Mouse (Mus musculus) embryonic facial prominence, embryonic 14.5 days (tissue): ENCODE measurements around the gene Hyal1. TPM values are rescaled to one million over a fixed set of nuclear protein-coding genes. Genes with fewer than 3 reads are reported as not detected.

Experiments used
- ATAC-seq: fragments of 200-750 bp; cut with Nextera tagmentation; 2 replicates; pipeline ENCODE4 v1.8.0; 2017; ENCODE audit warnings: low read depth, moderate number of reproducible peaks, moderate TSS enrichment
- DNase-seq: peaks from one replicate; pipeline ENCODE4 v3.0.0-alpha.2; 2015; ENCODE audit warnings: low spot score
- H3K27ac ChIP-seq: fragments of 300-500 bp; sonication (generic); replicated peaks from 2 replicates; pipeline ENCODE4 v1.5.1; 2014; ENCODE audit warnings: low read depth, mild to moderate bottlenecking, low read length, moderate library complexity
- H3K27me3 ChIP-seq: fragments of 300-500 bp; sonication (generic); replicated peaks from 2 replicates; pipeline ENCODE4 v1.6.1; 2014; ENCODE audit warnings: low read length; ENCODE audit not compliant: control insufficient read depth, insufficient read depth
- H3K36me3 ChIP-seq: fragments of 300-500 bp; sonication (generic); 2 replicates; pipeline ENCODE4 v1.6.1; 2014; ENCODE audit warnings: low read length, mixed read lengths; ENCODE audit not compliant: control insufficient read depth, insufficient read depth
- H3K4me1 ChIP-seq: fragments of 300-500 bp; sonication (generic); 2 replicates; pipeline ENCODE4 v1.6.1; 2014; ENCODE audit warnings: antibody characterized with exemption, low read length; ENCODE audit not compliant: control insufficient read depth, insufficient read depth
- H3K4me2 ChIP-seq: fragments of 300-500 bp; sonication (generic); 2 replicates; pipeline ENCODE4 v1.6.1; 2014; ENCODE audit warnings: low read depth, mild to moderate bottlenecking, low read length, moderate library complexity, mixed read lengths
- H3K4me3 ChIP-seq: fragments of 300-500 bp; sonication (generic); 2 replicates; pipeline ENCODE4 v1.5.1; 2014; ENCODE audit warnings: low read depth, mild to moderate bottlenecking, low read length
- H3K9ac ChIP-seq: fragments of 300-500 bp; sonication (generic); 2 replicates; pipeline ENCODE4 v1.6.1; 2014; ENCODE audit warnings: low read depth, mild to moderate bottlenecking, low read length, moderate library complexity, mixed read lengths
- H3K9me3 ChIP-seq: fragments of 300-500 bp; sonication (generic); 2 replicates; pipeline ENCODE4 v1.6.1; 2016; ENCODE audit warnings: low read length; ENCODE audit not compliant: control insufficient read depth
- WGBS: fragments of 180-500 bp; shearing (Covaris S2); extraction: QIAGEN DNeasy Blood & Tissue Kit; methylation state at CpG from one replicate; pipeline ENCODE4 v1.1.7; 2014; 5-methylcytosine and 5-hydroxymethylcytosine counted together
- polyA plus RNA-seq: library from polyadenylated mRNA; unstranded; fragments of >200 nt; fragmentation: Nextera tagmentation; extraction: Ambion mirVana; gene quantifications from 2 replicates; pipeline ENCODE4 v1.2.1, GENCODE M21; 2014

The Hyal1 gene
- polyA plus RNA-seq, 1 experiment from 2014 or later = 5.6 TPM

DNA sequence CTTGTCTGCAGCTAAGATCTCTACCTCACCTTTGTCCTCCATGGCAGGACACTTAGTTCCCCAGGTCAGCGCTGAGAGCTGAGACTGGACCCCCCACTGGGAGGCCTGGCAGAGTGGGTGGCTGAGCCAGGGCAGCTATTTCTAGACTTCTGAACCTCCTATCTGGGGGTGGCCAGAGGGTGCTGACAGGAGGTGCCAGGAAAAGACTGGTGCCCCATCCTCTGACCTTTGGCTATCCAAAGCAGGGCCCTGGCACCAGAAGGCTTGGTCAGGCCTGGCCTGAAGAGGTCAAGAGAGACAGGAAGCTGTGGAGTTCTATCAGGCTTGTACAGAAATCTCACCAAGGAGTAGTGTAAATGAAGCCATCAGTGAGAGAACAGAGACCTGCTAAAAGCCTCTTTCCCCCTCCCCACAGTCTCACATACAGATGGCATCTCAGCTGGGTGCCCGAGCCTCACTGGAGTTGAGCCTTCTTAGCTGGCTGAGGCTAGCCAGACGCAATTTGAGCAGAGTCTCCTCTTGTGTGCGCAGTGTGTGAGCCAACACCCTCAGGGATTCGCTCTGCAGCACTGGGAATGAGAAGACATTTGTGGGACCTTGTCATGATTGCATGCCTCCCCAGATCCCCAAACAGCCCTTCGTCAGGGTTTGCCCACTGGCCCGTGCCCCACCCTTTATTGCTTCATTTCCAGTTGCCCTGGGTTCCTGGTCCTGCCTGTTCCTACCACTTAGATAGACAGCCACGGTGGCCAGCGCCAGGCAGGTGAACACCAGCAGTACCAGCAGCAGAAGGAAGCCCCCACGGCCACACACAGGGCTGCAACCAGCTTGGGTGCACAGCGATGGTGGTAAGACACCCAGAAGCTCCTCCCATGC, 16.6 kb downstream of the Hyal1 start:
- Histone ChIP-seq H3K36me3 (peaks cover 47% of the 10 kb centered on the region), H3K9me3 (no peaks in the 10 kb centered on the region), H3K4me3 (no peak overlapping the region), H3K4me2 (no peak overlapping the region), H3K9ac (no peak overlapping the region), H3K27ac (no peak overlapping the region), H3K4me1 (peaks cover 7% of the 10 kb centered on the region; the same call in 1 of the 2 replicates), H3K27me3 (no peaks in the 10 kb centered on the region)
- 90% methylated on average over 11 of the region's 11 CpGs for WGBS
- no peak for DNase-seq
- no peak for ATAC-seq

DNA sequence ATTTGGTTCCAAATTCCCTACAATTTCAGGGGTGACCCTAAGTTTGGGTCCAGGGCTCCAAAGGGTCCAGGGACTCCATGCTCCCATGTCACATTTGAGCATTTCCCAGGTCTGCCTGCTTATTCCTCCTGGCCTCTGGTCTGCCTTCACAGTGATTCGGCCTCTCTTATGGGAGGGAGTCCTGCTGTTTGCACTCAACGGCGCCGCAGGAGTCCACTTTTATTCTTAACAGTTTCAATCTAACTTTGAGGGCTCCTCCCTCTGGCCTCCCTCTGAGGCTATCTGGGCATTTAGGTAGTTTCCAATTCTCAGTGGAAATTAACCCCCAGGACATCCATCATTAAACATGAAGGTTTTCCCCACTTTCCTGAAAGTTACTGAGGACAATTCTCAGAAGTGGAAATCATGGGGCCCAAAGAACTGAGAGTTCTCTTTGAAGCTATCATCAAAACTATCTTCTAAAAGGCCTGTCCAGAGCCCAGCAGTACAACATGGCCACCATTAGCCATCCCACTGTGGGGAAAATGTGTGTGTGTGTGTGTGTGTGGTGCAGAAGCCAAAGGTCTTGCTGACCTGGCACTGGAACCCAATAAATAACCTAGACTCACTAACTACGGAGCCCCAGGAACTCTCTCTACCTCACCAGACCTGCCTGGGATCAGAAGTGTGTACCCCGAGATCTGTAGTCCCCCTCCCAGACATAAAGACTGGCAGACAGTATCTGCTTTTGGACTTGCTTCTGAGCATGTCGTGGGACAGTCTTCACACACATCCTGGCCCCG, 17.7 kb downstream of the Hyal1 start:
- peaks cover 47% of the 10 kb centered on the region for H3K36me3 ChIP-seq
- no peak overlapping the region for H3K9ac ChIP-seq
- no peaks in the 10 kb centered on the region for H3K27me3 ChIP-seq
- no peaks in the 10 kb centered on the region for H3K9me3 ChIP-seq
- ATAC-seq (no peak), DNase-seq (no peak)
- H3K4me3 ChIP-seq = no peak overlapping the region
- no peaks in the 10 kb centered on the region for H3K4me1 ChIP-seq
- no peak overlapping the region for H3K27ac ChIP-seq
- no peak overlapping the region for H3K4me2 ChIP-seq
- WGBS = 80% methylated on average over 8 of the region's 8 CpGs

DNA sequence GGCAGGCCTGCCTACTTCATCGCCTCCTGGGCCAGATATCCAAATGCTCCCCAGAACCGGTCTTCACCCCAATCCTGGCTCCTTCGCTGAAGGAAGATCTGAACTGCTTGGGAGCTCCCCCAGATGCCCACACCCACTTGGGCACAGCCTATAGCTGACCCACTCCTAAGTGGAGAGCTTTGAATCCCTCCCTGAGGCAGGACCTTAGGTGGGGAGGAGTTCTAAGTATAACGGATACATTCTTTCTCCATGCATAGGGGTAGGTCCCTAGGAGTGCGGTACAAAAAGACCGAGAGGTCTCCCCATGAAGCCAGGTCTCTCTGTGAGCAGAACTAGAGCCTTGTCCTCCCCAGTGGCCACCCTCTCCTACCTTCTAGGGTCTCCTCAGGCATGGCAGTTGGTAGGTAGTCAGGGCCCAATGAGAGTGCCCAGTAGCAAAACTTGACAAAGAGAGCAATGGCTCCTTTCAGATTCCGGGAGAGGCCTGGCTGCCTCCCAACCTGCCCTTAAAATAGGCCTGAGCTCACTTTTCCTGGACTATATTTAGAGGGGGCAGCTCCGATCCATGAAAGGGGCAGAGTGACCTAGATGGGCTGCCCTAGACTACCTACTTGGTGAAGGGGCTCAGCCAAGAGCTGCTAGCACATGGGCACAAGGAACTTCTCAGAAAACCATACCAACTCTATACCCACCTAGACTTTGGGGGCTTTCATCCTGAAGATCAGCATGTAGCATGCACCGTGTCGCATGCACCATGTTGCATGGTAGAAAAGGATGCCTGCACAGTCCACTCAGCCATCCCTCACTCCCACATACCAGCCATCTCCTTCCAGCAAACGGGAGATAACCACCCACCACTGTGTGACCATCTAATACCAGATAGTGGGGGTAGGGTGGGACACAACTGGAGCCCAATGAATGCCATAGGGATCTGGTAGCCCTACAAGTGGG, 20.2 kb downstream of the Hyal1 start:
- Histone ChIP-seq H3K9ac (no peak overlapping the region), H3K36me3 (peaks cover 23% of the 10 kb centered on the region), H3K4me3 (no peak overlapping the region), H3K27ac (no peak overlapping the region), H3K4me2 (no peak overlapping the region), H3K4me1 (no peaks in the 10 kb centered on the region), H3K27me3 (no peaks in the 10 kb centered on the region), H3K9me3 (no peaks in the 10 kb centered on the region)
- 91% methylated on average over 11 of the region's 11 CpGs for WGBS
- no peak for ATAC-seq
- no peak for DNase-seq

- Histone ChIP-seq H3K36me3 (peaks cover 10% of the 10 kb centered on the region; the same call in 1 of the 2 replicates), H3K27ac (no peak overlapping the region), H3K4me1 (peaks cover 4% of the 10 kb centered on the region; the same call in 1 of the 2 replicates), H3K4me3 (no peak overlapping the region), H3K9me3 (no peaks in the 10 kb centered on the region), H3K27me3 (no peaks in the 10 kb centered on the region), H3K4me2 (no peak overlapping the region), H3K9ac (peak overlapping the region; percentile 34; the same call in 1 of the 2 replicates)
- DNase-seq (no peak), ATAC-seq (no peak)
- 77% methylated on average over 5 of the region's 5 CpGs for WGBS
Measured at GRCm38 (mm10) chr9:107598385-107598784, 21.7 kb downstream of the Hyal1 start.

DNA sequence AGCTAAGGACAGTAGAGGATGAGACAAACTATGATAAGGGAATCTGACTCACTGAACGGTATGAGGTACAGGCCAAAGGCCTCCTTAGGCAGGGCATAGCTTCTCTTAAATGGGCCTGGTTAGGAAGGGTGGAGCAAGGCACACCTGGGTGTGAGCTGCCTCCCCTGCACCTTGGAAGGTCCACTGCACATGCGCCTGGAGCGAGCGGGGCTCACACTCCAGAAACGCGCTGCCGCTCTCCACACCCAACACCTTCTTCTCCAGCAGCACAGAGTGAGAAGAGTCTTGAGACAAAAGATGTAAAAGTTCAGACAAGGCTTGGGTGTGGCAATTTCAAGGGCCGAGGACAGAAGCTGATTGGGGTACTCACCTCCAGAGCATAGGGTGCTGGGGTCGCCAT, 22.7 kb downstream of the Hyal1 start:
- Histone ChIP-seq H3K4me1 (peaks cover 10% of the 10 kb centered on the region), H3K9me3 (no peaks in the 10 kb centered on the region), H3K27ac (no peak overlapping the region)

DNA sequence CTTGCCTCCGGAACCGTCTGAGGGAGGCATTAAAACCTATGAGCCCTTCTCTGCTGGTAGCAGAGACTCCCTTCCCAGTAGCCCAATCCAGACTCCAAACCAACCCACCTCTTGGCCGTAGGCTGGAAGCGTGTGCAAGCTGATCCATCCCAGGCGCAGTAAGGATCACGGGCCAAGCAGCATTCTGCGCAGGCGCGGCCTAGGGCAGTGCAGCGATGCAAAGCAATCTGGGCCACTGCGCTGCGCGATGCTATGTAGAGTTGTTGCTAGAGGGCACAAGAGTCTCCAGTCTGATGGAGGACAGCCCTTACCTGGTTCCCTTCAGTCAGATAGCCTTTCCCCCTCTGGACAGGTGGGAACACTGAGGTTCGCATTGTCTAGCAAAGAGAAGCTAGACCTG, 23.1 kb downstream of the Hyal1 start:
- Histone ChIP-seq H3K27me3 (no peaks in the 10 kb centered on the region), H3K9me3 (no peaks in the 10 kb centered on the region), H3K4me2 (no peak overlapping the region), H3K9ac (no peak overlapping the region), H3K4me1 (peaks cover 14% of the 10 kb centered on the region), H3K4me3 (no peak overlapping the region), H3K36me3 (no peaks in the 10 kb centered on the region), H3K27ac (no peak overlapping the region)
- DNase-seq (no peak), ATAC-seq (no peak)
- WGBS = 69% methylated on average over 14 of the region's 14 CpGs

More for the DNA sequence above, 22.7 kb downstream of the Hyal1 start:
- ATAC-seq (no peak), DNase-seq (no peak)
- Histone ChIP-seq H3K36me3 (no peaks in the 10 kb centered on the region; the same call in 1 of the 2 replicates), H3K4me2 (no peak overlapping the region), H3K27me3 (no peaks in the 10 kb centered on the region), H3K4me3 (no peak overlapping the region), H3K9ac (no peak overlapping the region)
- 92% methylated on average over 9 of the region's 9 CpGs for WGBS

- H3K4me1 ChIP-seq = peaks cover 20% of the 10 kb centered on the region
- ATAC-seq (no peak), DNase-seq (no peak)
- no peak overlapping the region for H3K9ac ChIP-seq
- H3K9me3 ChIP-seq = no peaks in the 10 kb centered on the region
- no peak overlapping the region for H3K4me2 ChIP-seq
- no peaks in the 10 kb centered on the region for H3K36me3 ChIP-seq
- H3K27me3 ChIP-seq = no peaks in the 10 kb centered on the region
- H3K4me3 ChIP-seq = no peak overlapping the region
- 83% methylated on average over 12 of the region's 12 CpGs for WGBS
- H3K27ac ChIP-seq = no peak overlapping the region
Measured at GRCm38 (mm10) chr9:107600745-107601144, 24.0 kb downstream of the Hyal1 start.

- no peaks in the 10 kb centered on the region for H3K27me3 ChIP-seq
- no peaks in the 10 kb centered on the region for H3K36me3 ChIP-seq
- peaks cover 20% of the 10 kb centered on the region for H3K4me1 ChIP-seq
- no peak overlapping the region for H3K9ac ChIP-seq
- ATAC-seq (no peak), DNase-seq (no peak)
- no peak overlapping the region for H3K4me2 ChIP-seq
- 90% methylated on average over 11 of the region's 11 CpGs for WGBS
- no peak overlapping the region for H3K27ac ChIP-seq
- H3K4me3 ChIP-seq = no peak overlapping the region
- no peaks in the 10 kb centered on the region for H3K9me3 ChIP-seq
Measured at GRCm38 (mm10) chr9:107601275-107601674, 24.5 kb downstream of the Hyal1 start.
